Mouse (Mus musculus) G1E (cell line): ENCODE results near the gene Cenpc1. TPM values are rescaled to one million over a fixed set of nuclear protein-coding genes. Genes with fewer than 3 reads are reported as not detected.

ENCODE experiments used
- ATAC-seq: 2 replicates; pipeline ENCODE4 v1.8.0; 2016; ENCODE audit warnings: mild to moderate bottlenecking; ENCODE audit not compliant: insufficient number of reproducible peaks, poor library complexity, low FRiP score, severe bottlenecking; ENCODE audit errors: extremely low read depth
- DNase-seq: peaks from one replicate; pipeline ENCODE4 v3.0.0; 2012; ENCODE audit warnings: low spot score
- H3K27me3 ChIP-seq: 2 replicates; pipeline ENCODE4 v1.6.1; 2012; ENCODE audit warnings: mild to moderate bottlenecking, low read length, inconsistent platforms; ENCODE audit not compliant: insufficient read depth
- H3K36me3 ChIP-seq: replicated peaks from 2 replicates; pipeline ENCODE3; 2012; ENCODE audit warnings: mild to moderate bottlenecking, inconsistent platforms
- H3K4me1 ChIP-seq: 2 replicates; pipeline ENCODE4 v1.6.1; 2012; ENCODE audit warnings: low read depth, low read length, inconsistent platforms, mixed read lengths; ENCODE audit not compliant: insufficient read depth
- H3K4me3 ChIP-seq: 2 replicates; pipeline ENCODE4 v1.5.1; 2012; ENCODE audit warnings: low read depth, mild to moderate bottlenecking, inconsistent platforms, low read length, moderate library complexity, mixed read lengths
- H3K9me3 ChIP-seq: replicated peaks from 2 replicates; pipeline ENCODE4 v1.6.1; 2012; ENCODE audit warnings: inconsistent platforms
- CTCF ChIP-seq: IDR thresholded peaks from 2 replicates; pipeline ENCODE4 v1.5.1; 2012; ENCODE audit warnings: low read depth, low read length, inconsistent platforms, mixed read lengths
- GATA1 ChIP-seq: IDR thresholded peaks from 2 replicates; pipeline ENCODE4 v1.6.1; 2012; ENCODE audit warnings: borderline replicate concordance, low read length, inconsistent platforms, mixed read lengths
- GATA2 ChIP-seq: IDR thresholded peaks from 2 replicates; pipeline ENCODE4 v1.6.1; 2012; ENCODE audit warnings: low read depth, low read length, inconsistent platforms, borderline replicate concordance
- POLR2AphosphoS5 ChIP-seq: IDR thresholded peaks from 2 replicates; pipeline ENCODE4 v1.6.1; 2012; ENCODE audit warnings: low read depth, low read length, inconsistent platforms; ENCODE audit not compliant: insufficient replicate concordance
- TAL1 ChIP-seq: conservative IDR thresholded peaks from 2 replicates; pipeline ENCODE4 v1.6.1; 2012; ENCODE audit warnings: low read depth, low read length, inconsistent platforms, mixed read lengths
- polyA plus RNA-seq: library from polyadenylated mRNA; stranded (reverse); fragments of >175 nt; gene quantifications from 2 replicates; pipeline ENCODE4 v1.2.3, GENCODE M21; 2012
- total RNA-seq, 2 experiments: library from RNA; stranded (forward) in 1 of 2; stranded (reverse) in 1 of 2; fragments of 200-1000 nt in 1 of 2; fragments of >200 nt in 1 of 2; fragmentation: Nextera tagmentation in 1 of 2; gene quantifications; 2 replicates each; pipeline ENCODE4 v1.2.3; 2014 to 2017

Cenpc1 gene
- total RNA-seq (2014; fragmentation: Nextera tagmentation) (65.4 and 68.9 TPM in 2 replicates), total RNA-seq (2017) (43.2 and 46.8 TPM in 2 replicates), polyA plus RNA-seq (3.4 and 11.1 TPM in 2 replicates)

GRCm38 (mm10) chr5:86065101-86065875, at the start of gene Cenpc1:
Gene Cenpc1, minus strand, starts transcription at chr5:86065583.
- H3K27me3 ChIP-seq: no peaks in the 10 kb centered on the region
- H3K4me3 ChIP-seq: peak within 1 kb of the TSS; percentile 86
- ATAC-seq: peak; percentile 96
- peaks cover 2% of the 10 kb centered on the region for H3K36me3 ChIP-seq
- peaks cover 33% of the 10 kb centered on the region for H3K4me1 ChIP-seq
- no peaks in the 10 kb centered on the region for H3K9me3 ChIP-seq
- no peak for TF ChIP-seq GATA1
- no peak for TF ChIP-seq POLR2AphosphoS5
- no peak for TF ChIP-seq TAL1
- no peak for TF ChIP-seq GATA2
- no peak for TF ChIP-seq CTCF
- peak; percentile 67 for DNase-seq

- no peak for ATAC-seq
Measured at GRCm38 (mm10) chr5:86113997-86114396, 48.6 kb upstream of the Cenpc1 start.

GRCm38 (mm10) chr5:86113037-86113436, 47.7 kb upstream of the Cenpc1 start:
- Histone ChIP-seq H3K4me3 (no peak overlapping the region), H3K4me1 (0 out of 2 replicates have a peak, but pooled peaks cover 4% of the 10 kb centered on the region), H3K27me3 (no peaks in the 10 kb centered on the region), H3K36me3 (peaks cover 27% of the 10 kb centered on the region), H3K9me3 (no peaks in the 10 kb centered on the region)
- no peak for TF ChIP-seq GATA1
- no peak for TF ChIP-seq GATA2
- ATAC-seq: peak; percentile 86
- DNase-seq: no peak

More at GRCm38 (mm10) chr5:86113997-86114396, 48.6 kb upstream of the Cenpc1 start:
- TF ChIP-seq GATA1 (no peak), GATA2 (no peak), POLR2AphosphoS5 (no peak), CTCF (no peak), TAL1 (no peak)
- no peak overlapping the region for H3K4me3 ChIP-seq
- H3K9me3 ChIP-seq: no peaks in the 10 kb centered on the region
- no peaks in the 10 kb centered on the region for H3K27me3 ChIP-seq
- no peak for DNase-seq
- peaks cover 34% of the 10 kb centered on the region for H3K36me3 ChIP-seq
- 0 out of 2 replicates have a peak, but pooled peaks cover 4% of the 10 kb centered on the region for H3K4me1 ChIP-seq

GRCm38 (mm10) chr5:86111074-86111473, 45.7 kb upstream of the Cenpc1 start:
- Histone ChIP-seq H3K36me3 (peaks cover 25% of the 10 kb centered on the region), H3K27me3 (no peaks in the 10 kb centered on the region), H3K4me1 (0 out of 2 replicates have a peak, but pooled peaks cover 4% of the 10 kb centered on the region), H3K9me3 (no peaks in the 10 kb centered on the region), H3K4me3 (no peak overlapping the region)
- DNase-seq (no peak), ATAC-seq (no peak)
- TF ChIP-seq GATA1 (no peak), CTCF (no peak), POLR2AphosphoS5 (no peak), GATA2 (no peak), TAL1 (no peak)

- no peak overlapping the region for H3K4me3 ChIP-seq
- no peak for DNase-seq
- TF ChIP-seq CTCF: no peak
- no peak for TF ChIP-seq GATA1
- no peak for TF ChIP-seq GATA2
- TF ChIP-seq POLR2AphosphoS5: no peak
- no peak for TF ChIP-seq TAL1
- no peaks in the 10 kb centered on the region for H3K9me3 ChIP-seq
- no peak for ATAC-seq
- H3K36me3 ChIP-seq: peaks cover 5% of the 10 kb centered on the region
- H3K4me1 ChIP-seq: no peaks in the 10 kb centered on the region
- H3K27me3 ChIP-seq: no peaks in the 10 kb centered on the region
Measured at GRCm38 (mm10) chr5:86106610-86107009, 41.2 kb upstream of the Cenpc1 start.

- H3K4me3 ChIP-seq: no peak overlapping the region
- peaks cover 3% of the 10 kb centered on the region; the same call in 1 of the 2 replicates for H3K4me1 ChIP-seq
- H3K36me3 ChIP-seq: no peaks in the 10 kb centered on the region
- H3K27me3 ChIP-seq: no peaks in the 10 kb centered on the region
- H3K9me3 ChIP-seq: no peaks in the 10 kb centered on the region
- no peak for DNase-seq
- TF ChIP-seq GATA2 (no peak), CTCF (no peak)
- no peak for ATAC-seq
Measured at GRCm38 (mm10) chr5:86102176-86102575, 36.8 kb upstream of the Cenpc1 start.
